Mouse (Mus musculus) heart, adult 2 months (tissue): Measurements from ENCODE around the gene Usp4.

Source experiments
- CTCF ChIP-seq: fragments of 200-600 bp; IDR thresholded peaks from 2 replicates; pipeline ENCODE4 v1.8.1; 2022; ENCODE audit warnings: antibody characterized with exemption, mild to moderate bottlenecking, moderate library complexity
- EP300 ChIP-seq: fragments of 200-500 bp; IDR thresholded peaks from 2 replicates; pipeline ENCODE4 v1.6.1; 2011; ENCODE audit warnings: low read depth, low read length, control low read depth; ENCODE audit not compliant: insufficient read depth
- POLR2A ChIP-seq: fragments of 200-500 bp; IDR thresholded peaks from 2 replicates; pipeline ENCODE4 v1.6.1; 2011; ENCODE audit warnings: mild to moderate bottlenecking, low read depth, low read length, control low read depth; ENCODE audit not compliant: insufficient read depth

DNA sequence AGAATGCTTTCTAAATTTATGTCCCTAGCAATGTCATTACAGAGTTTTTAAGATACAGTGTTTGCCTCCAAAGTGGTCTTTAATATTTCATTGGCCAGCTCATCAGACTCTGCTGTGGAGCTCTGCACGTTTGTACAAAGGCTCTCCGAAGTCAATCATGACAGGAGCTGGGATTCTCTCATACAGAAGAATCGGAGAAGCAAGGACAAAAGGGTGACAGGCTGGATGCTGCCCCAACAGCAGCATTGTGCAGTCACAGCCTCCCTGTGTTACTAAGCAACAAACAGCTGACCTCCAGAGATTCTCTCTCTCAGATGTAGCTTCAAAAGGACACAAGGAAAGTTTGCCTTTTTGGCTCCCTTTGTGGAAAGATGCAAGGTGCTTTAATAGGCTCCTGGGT is 88.5 kb downstream of the Usp4 start, which contains the start of gene BC048562:
- TF ChIP-seq POLR2A (no peak), EP300 (no peak), CTCF (no peak)
